ENCODE assay signal across 8 mouse cellular contexts in the genomic region with DNA sequence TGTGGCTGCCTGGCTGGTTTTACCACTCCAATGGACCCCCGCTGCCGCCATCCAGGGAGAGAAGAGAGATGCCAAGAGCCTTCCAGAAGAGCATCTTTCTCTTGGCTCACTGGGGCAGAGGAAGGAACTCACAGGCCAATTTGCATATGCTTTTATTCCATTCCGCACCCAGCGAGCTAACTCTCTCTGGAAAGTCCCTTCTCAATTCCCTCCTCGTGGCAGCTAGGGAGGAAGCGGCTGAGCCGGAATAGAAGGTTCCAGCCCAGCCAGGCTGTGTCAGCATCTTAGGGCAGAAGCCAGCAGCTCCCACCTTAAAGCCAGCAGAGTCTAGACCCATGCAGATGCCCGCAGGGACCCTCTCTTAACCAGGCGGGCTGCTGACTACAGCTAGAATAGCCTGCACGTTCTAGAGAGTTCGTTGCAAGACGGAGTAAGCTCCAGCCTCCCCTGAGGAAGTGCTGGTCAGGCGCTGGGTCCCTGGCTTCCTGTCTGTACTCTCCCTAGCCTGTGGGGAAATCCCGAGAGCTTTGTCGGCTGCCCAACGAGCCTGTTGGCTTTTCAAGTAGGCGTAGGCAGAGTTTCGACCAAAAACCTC. TPM values are rescaled to one million over a fixed set of nuclear protein-coding genes. Genes with fewer than 3 reads are reported as not detected.
A peak's percentile ranks its signal among the peaks of the same experiment; 100 is the strongest.
DNase-seq lines count a peak whose midpoint lies in the region; ATAC-seq lines count a peak whose summit lies in the region.

No protein-coding gene starts in this region.

- H3K27me3 ChIP-seq in hindbrain, embryonic 14.5 days (ENCODE audit: control insufficient read depth, insufficient read depth, low read length), result no peaks in the 10 kb centered on the region

- no peaks in the 10 kb centered on the region for H3K36me3 ChIP-seq in hindbrain, embryonic 14.5 days (replicated peaks; ENCODE audit: control insufficient read depth, insufficient read depth)

- peak overlapping the region; percentile 27 for H3K4me3 ChIP-seq in hindbrain, embryonic 14.5 days (replicated peaks; ENCODE audit: low read length)

- H3K4me1 ChIP-seq in hindbrain, embryonic 14.5 days (replicated peaks; ENCODE audit: control insufficient read depth, insufficient read depth, low read length), result peaks cover 10% of the 10 kb centered on the region; the same call in 1 of the 2 replicates

- peak overlapping the region; percentile 54 for H3K4me2 ChIP-seq in hindbrain, embryonic 14.5 days (replicated peaks)

- peak overlapping the region; percentile 39 for H3K27ac ChIP-seq in hindbrain, embryonic 14.5 days

- DNase-seq in NIH3T3 (ENCODE audit: low read depth), result peak; percentile 66
- DNase-seq in cerebellum, postnatal 14 days, result peak; percentile 47
- DNase-seq in frontal cortex, postnatal 36 days (ENCODE audit: low spot score in 2 of 2), result peak; percentile 44 to 55
- DNase-seq in hindbrain, embryonic 14.5 days (ENCODE audit: low spot score), result peak; percentile 46
- peak; percentile 41 to 45 for DNase-seq in layer of hippocampus, postnatal 36 days
- peak; percentile 71 for DNase-seq in lung, postnatal 14 days
- DNase-seq in ovary, postnatal 10 days (ENCODE audit: low spot score), result peak; percentile 27
- DNase-seq in thymus, postnatal 4 days, result peak; percentile 21

- H3K9me3 ChIP-seq in hindbrain, embryonic 14.5 days (ENCODE audit: control insufficient read depth, low read length), result no peaks in the 10 kb centered on the region

- ATAC-seq in hindbrain, embryonic 14.5 days (ENCODE audit: low FRiP score), result peak; percentile 80

- peak overlapping the region; percentile 52 for H3K9ac ChIP-seq in hindbrain, embryonic 14.5 days

- WGBS in hindbrain, embryonic 14.5 days, result 3% methylated on average over 18 of the region's 18 CpGs

RNA-seq across cellular contexts. Expression of gene Pttg1, which starts 40.9 kb away (rescaled TPM):
- 44.9 and 53.0 TPM in 2 replicates for polyA plus RNA-seq in hindbrain, embryonic 14.5 days (2014; fragmentation: Nextera tagmentation; extraction: Ambion mirVana)
- 10 to 100 TPM; 20.6 to 26.4 TPM for total RNA-seq in layer of hippocampus, postnatal 36 days (2021)

RNA-seq across cellular contexts. Expression of gene Slu7, which starts 48.4 kb away (rescaled TPM):
- 55.2 and 57.0 TPM in 2 replicates for polyA plus RNA-seq in hindbrain, embryonic 14.5 days (2014; fragmentation: Nextera tagmentation; extraction: Ambion mirVana)
- total RNA-seq in layer of hippocampus, postnatal 36 days (2021), result 10 to 100 TPM; 59.6 to 60.1 TPM

Comparison
In these comparisons a context has a peak if more than half of its experiments do, and no peak if none do; other contexts are left out.
1. Peak in every context shown above with its lines: DNase-seq, ATAC-seq, H3K4me3 ChIP-seq and H3K27ac ChIP-seq.
2. DNase-seq: peak in every context shown above with its lines; median percentile 71 in lung, postnatal 14 days; 66 in NIH3T3; 50 in frontal cortex, postnatal 36 days; 47 in cerebellum, postnatal 14 days; 46 in hindbrain, embryonic 14.5 days; 43 in layer of hippocampus, postnatal 36 days; 27 in ovary, postnatal 10 days; 21 in thymus, postnatal 4 days.